Mouse (Mus musculus): ENCODE results near the gene Ltb.

GRCm38 (mm10) chr17:35234903-35235302, 40.7 kb downstream of the Ltb start:
- TF ChIP-seq CTCF (IDR thresholded peaks at IDR 0.05; ENCODE audit: extremely low read depth, insufficient read depth, insufficient read length, insufficient replicate concordance), result no peak
- TF ChIP-seq POLR2A (IDR thresholded peaks at IDR 0.05; ENCODE audit: low read depth, low read length), result peak; percentile 11

Measured in spleen, adult 2 months (tissue).